Mouse (Mus musculus): ENCODE measurements at regions not wholly inside any gene's neighbourhood (a gene's known extent, or its start where the extent isn't known, plus 50 kb on each side); places are given as distances from the start of the nearest gene placed in this dataset.

- Histone ChIP-seq H3K4me2 (ENCODE audit: low read depth) (no peak overlapping the region), H3K27ac (no peak overlapping the region), H3K4me1 (replicated peaks; ENCODE audit: control insufficient read depth in 2 of 2, insufficient read depth in 2 of 2, low read length in 1 of 2) (no peaks in the 10 kb centered on the region), H3K36me3 (replicated peaks; ENCODE audit: control insufficient read depth, insufficient read depth, low read depth) (no peaks in the 10 kb centered on the region), H3K27me3 (ENCODE audit: control insufficient read depth, insufficient read depth, low read length) (no peaks in the 10 kb centered on the region), H3K9me3 (ENCODE audit: control insufficient read depth, low read length) (no peaks in the 10 kb centered on the region), H3K4me3 (ENCODE audit: insufficient read depth in 1 of 2, low read depth in 2 of 2, low read length in 2 of 2) (no peak overlapping the region), H3K9ac (replicated peaks) (no peak overlapping the region)
- no peak for ATAC-seq (ENCODE audit: insufficient read depth)
- DNase-seq (ENCODE audit: low read depth in 3 of 3, low spot score in 3 of 3) = no peak
- 69% methylated on average over 5 of the region's 5 CpGs for WGBS (ENCODE audit: insufficient replicate concordance)
- TF ChIP-seq CTCF (IDR thresholded peaks at IDR 0.05; ENCODE audit: low read depth) (no peak), EP300 (IDR thresholded peaks at IDR 0.05; ENCODE audit: low read depth) (no peak)
These were observed 94.2 kb upstream of the Tut7 start for GRCm38 (mm10) chr13:59917185-59917584.

GRCm38 (mm10) chr13:59916166-59917044 lies 93.5 kb upstream of the Tut7 start:
- 70% methylated on average over 22 of the region's 22 CpGs for WGBS (ENCODE audit: insufficient replicate concordance)
- no peaks in the 10 kb centered on the region for H3K36me3 ChIP-seq (replicated peaks; ENCODE audit: control insufficient read depth, insufficient read depth, low read depth)

GRCm38 (mm10) chr13:59915734-59916133 lies 92.8 kb upstream of the Tut7 start:
- H3K9ac ChIP-seq (replicated peaks) = no peak overlapping the region
- DNase-seq (ENCODE audit: low read depth in 3 of 3, low spot score in 3 of 3) (no peak), ATAC-seq (ENCODE audit: insufficient read depth) (no peak)
- no peaks in the 10 kb centered on the region for H3K27me3 ChIP-seq (ENCODE audit: control insufficient read depth, insufficient read depth, low read length)
- H3K36me3 ChIP-seq (replicated peaks; ENCODE audit: control insufficient read depth, insufficient read depth, low read depth) = no peaks in the 10 kb centered on the region
- no peaks in the 10 kb centered on the region for H3K4me1 ChIP-seq (replicated peaks; ENCODE audit: control insufficient read depth in 2 of 2, insufficient read depth in 2 of 2, low read length in 1 of 2)
- WGBS (ENCODE audit: insufficient replicate concordance) = 59% methylated on average over 7 of the region's 7 CpGs
- H3K27ac ChIP-seq = no peak overlapping the region
- H3K4me3 ChIP-seq (ENCODE audit: insufficient read depth in 1 of 2, low read depth in 2 of 2, low read length in 2 of 2) = no peak overlapping the region
- H3K9me3 ChIP-seq (ENCODE audit: control insufficient read depth, low read length) = no peaks in the 10 kb centered on the region
- TF ChIP-seq EP300 (IDR thresholded peaks at IDR 0.05; ENCODE audit: low read depth) (no peak), CTCF (IDR thresholded peaks at IDR 0.05; ENCODE audit: low read depth) (no peak)
- no peak overlapping the region for H3K4me2 ChIP-seq (ENCODE audit: low read depth)

More at GRCm38 (mm10) chr13:59916166-59917044, 93.5 kb upstream of the Tut7 start:
- TF ChIP-seq CTCF (IDR thresholded peaks at IDR 0.05; ENCODE audit: low read depth) = no peak
- no peak for TF ChIP-seq EP300 (IDR thresholded peaks at IDR 0.05; ENCODE audit: low read depth)
- H3K27ac ChIP-seq = no peak overlapping the region
- no peak overlapping the region for H3K9ac ChIP-seq (replicated peaks)
- no peaks in the 10 kb centered on the region for H3K4me1 ChIP-seq (replicated peaks; ENCODE audit: control insufficient read depth in 2 of 2, insufficient read depth in 2 of 2, low read length in 1 of 2)
- no peaks in the 10 kb centered on the region for H3K9me3 ChIP-seq (ENCODE audit: control insufficient read depth, low read length)
- DNase-seq (ENCODE audit: low read depth in 3 of 3, low spot score in 3 of 3) (no peak), ATAC-seq (ENCODE audit: insufficient read depth) (no peak)
- H3K27me3 ChIP-seq (ENCODE audit: control insufficient read depth, insufficient read depth, low read length) = no peaks in the 10 kb centered on the region
- no peak overlapping the region for H3K4me2 ChIP-seq (ENCODE audit: low read depth)
- no peak overlapping the region for H3K4me3 ChIP-seq (ENCODE audit: insufficient read depth in 1 of 2, low read depth in 2 of 2, low read length in 2 of 2)

GRCm38 (mm10) chr13:59910179-59911071 lies 87.5 kb upstream of the Tut7 start:
- no peak for DNase-seq (ENCODE audit: low read depth in 3 of 3, low spot score in 3 of 3)
- TF ChIP-seq EP300 (IDR thresholded peaks at IDR 0.05; ENCODE audit: low read depth) (no peak), CTCF (IDR thresholded peaks at IDR 0.05; ENCODE audit: low read depth) (no peak)
- Histone ChIP-seq H3K4me2 (ENCODE audit: low read depth) (no peak overlapping the region), H3K27me3 (ENCODE audit: control insufficient read depth, insufficient read depth, low read length) (no peaks in the 10 kb centered on the region), H3K9me3 (ENCODE audit: control insufficient read depth, low read length) (no peaks in the 10 kb centered on the region), H3K9ac (replicated peaks) (no peak overlapping the region), H3K4me3 (ENCODE audit: insufficient read depth in 1 of 2, low read depth in 2 of 2, low read length in 2 of 2) (no peak overlapping the region), H3K4me1 (replicated peaks; ENCODE audit: control insufficient read depth in 2 of 2, insufficient read depth in 2 of 2, low read length in 1 of 2) (no peaks in the 10 kb centered on the region), H3K36me3 (replicated peaks; ENCODE audit: control insufficient read depth, insufficient read depth, low read depth) (no peaks in the 10 kb centered on the region), H3K27ac (no peak overlapping the region)
- 52% methylated on average over 8 of the region's 8 CpGs for WGBS (ENCODE audit: insufficient replicate concordance)
- ATAC-seq (ENCODE audit: insufficient read depth) = no peak

- no peak for TF ChIP-seq EP300 (IDR thresholded peaks at IDR 0.05; ENCODE audit: low read depth)
- TF ChIP-seq CTCF (IDR thresholded peaks at IDR 0.05; ENCODE audit: low read depth) = no peak
- Histone ChIP-seq H3K4me2 (ENCODE audit: low read depth) (no peak overlapping the region), H3K27ac (no peak overlapping the region), H3K4me1 (replicated peaks; ENCODE audit: control insufficient read depth in 2 of 2, insufficient read depth in 2 of 2, low read length in 1 of 2) (no peaks in the 10 kb centered on the region), H3K36me3 (replicated peaks; ENCODE audit: control insufficient read depth, insufficient read depth, low read depth) (no peaks in the 10 kb centered on the region), H3K9ac (replicated peaks) (no peak overlapping the region), H3K9me3 (ENCODE audit: control insufficient read depth, low read length) (no peaks in the 10 kb centered on the region), H3K27me3 (ENCODE audit: control insufficient read depth, insufficient read depth, low read length) (no peaks in the 10 kb centered on the region), H3K4me3 (ENCODE audit: insufficient read depth in 1 of 2, low read depth in 2 of 2, low read length in 2 of 2) (no peak overlapping the region)
- ATAC-seq (ENCODE audit: insufficient read depth) (no peak), DNase-seq (ENCODE audit: low read depth in 3 of 3, low spot score in 3 of 3) (no peak)
- 59% methylated on average over 4 of the region's 4 CpGs for WGBS (ENCODE audit: insufficient replicate concordance)
These were observed 86.5 kb upstream of the Tut7 start for GRCm38 (mm10) chr13:59909400-59909799.
